Mouse (Mus musculus): ENCODE measurements around the gene Gm9747. TPM values are rescaled to one million over a fixed set of nuclear protein-coding genes. Genes with fewer than 3 reads are reported as not detected.

The Gm9747 gene
- total and polyA plus RNA-seq, 2 experiments = 0.05 TPM; not detected in 1

DNA sequence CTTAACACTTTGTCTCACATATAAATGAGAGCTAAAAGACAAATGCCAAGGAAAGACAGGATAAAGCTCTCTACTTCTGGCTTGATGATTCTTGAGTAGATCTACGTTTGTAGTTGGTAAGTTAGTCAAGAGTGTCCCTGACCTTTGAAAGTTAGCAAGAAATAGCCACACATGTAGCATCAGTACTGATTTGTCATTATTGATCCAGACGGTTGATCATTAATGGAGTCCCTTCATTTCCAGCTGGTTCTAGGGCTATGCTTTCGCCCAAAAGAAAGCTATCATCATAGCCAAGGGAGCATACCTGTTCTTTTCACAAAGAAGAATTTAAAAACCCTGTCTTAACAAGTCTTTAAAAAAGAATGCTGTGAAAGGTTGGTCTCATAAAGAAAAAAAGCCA, 1.7 kb downstream of the Gm9747 start:
- H3K27ac ChIP-seq (replicated peaks; ENCODE audit: insufficient read depth, low read depth, low read length) = peak overlapping the region; percentile 57
- WGBS = 26% methylated on average over 3 of the region's 3 CpGs

DNA sequence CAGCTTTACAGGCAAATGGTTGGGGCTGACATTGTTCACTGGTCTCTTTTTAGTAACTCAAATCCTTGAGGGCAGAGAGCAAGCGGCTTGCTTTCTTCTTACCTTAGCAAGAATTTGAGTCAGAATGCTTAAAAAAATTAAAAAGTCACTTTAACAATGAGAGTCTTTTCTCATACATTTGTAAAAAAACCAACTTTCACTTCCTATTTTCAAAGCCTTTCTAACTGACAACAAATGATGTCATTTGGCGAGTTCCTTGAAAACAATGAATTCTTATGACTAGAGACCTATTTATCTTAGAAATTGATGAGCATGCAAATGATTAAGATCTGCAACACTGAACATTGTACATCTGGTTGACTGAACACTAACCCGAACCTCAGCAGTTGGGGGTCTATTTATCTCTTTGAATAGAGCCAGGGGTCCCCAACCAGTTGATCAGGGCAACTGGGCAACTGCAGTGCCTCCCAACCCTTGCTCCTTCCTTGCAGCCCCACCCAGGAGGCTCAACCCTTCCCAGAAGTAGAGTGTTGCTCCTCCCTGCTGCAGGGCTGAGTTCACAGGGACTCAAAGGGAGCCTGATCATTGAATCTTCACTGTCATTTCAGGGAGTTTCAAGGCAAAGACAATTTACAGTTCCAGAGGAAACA, 2.7 kb downstream of the Gm9747 start:
- H3K27me3 ChIP-seq (ENCODE audit: control insufficient read depth, insufficient read depth, low read length) = no peaks in the 10 kb centered on the region
- H3K79me2 ChIP-seq (ENCODE audit: control insufficient read depth, insufficient read depth, low read length) = 0 out of 2 replicates have a peak, but pooled peaks cover 2% of the 10 kb centered on the region
- no peak for DNase-seq (ENCODE audit: extremely low read depth, low read depth, low spot score)
- peaks cover 38% of the 10 kb centered on the region for H3K4me1 ChIP-seq (ENCODE audit: control insufficient read depth, insufficient read depth, low read length)
- no peak overlapping the region for H3K9ac ChIP-seq (ENCODE audit: low read depth, low read length)
- TF ChIP-seq POLR2A (IDR thresholded peaks at IDR 0.05; ENCODE audit: extremely low read depth, insufficient read depth, low read length) = no peak
- no peak for TF ChIP-seq CTCF (IDR thresholded peaks at IDR 0.05; ENCODE audit: low read depth, low read length)
- H3K4me3 ChIP-seq (ENCODE audit: insufficient read depth, low read depth, low read length) = no peak overlapping the region
- H3K36me3 ChIP-seq (ENCODE audit: control insufficient read depth, insufficient read depth, low read length) = peaks cover 5% of the 10 kb centered on the region
- 69% methylated on average over 3 of the region's 3 CpGs for WGBS
- H3K27ac ChIP-seq (replicated peaks; ENCODE audit: insufficient read depth, low read depth, low read length) = peak overlapping the region; percentile 75

More for the DNA sequence above, 1.7 kb downstream of the Gm9747 start:
- Histone ChIP-seq H3K36me3 (ENCODE audit: control insufficient read depth, insufficient read depth, low read length) (peaks cover 5% of the 10 kb centered on the region), H3K27me3 (ENCODE audit: control insufficient read depth, insufficient read depth, low read length) (no peaks in the 10 kb centered on the region), H3K79me2 (ENCODE audit: control insufficient read depth, insufficient read depth, low read length) (0 out of 2 replicates have a peak, but pooled peaks cover 2% of the 10 kb centered on the region), H3K4me1 (ENCODE audit: control insufficient read depth, insufficient read depth, low read length) (peaks cover 32% of the 10 kb centered on the region), H3K9ac (ENCODE audit: low read depth, low read length) (no peak overlapping the region), H3K4me3 (ENCODE audit: insufficient read depth, low read depth, low read length) (no peak overlapping the region)
- DNase-seq (ENCODE audit: extremely low read depth, low read depth, low spot score) = peak; percentile 98
- TF ChIP-seq CTCF (IDR thresholded peaks at IDR 0.05; ENCODE audit: low read depth, low read length) (no peak), POLR2A (IDR thresholded peaks at IDR 0.05; ENCODE audit: extremely low read depth, insufficient read depth, low read length) (no peak)

DNA sequence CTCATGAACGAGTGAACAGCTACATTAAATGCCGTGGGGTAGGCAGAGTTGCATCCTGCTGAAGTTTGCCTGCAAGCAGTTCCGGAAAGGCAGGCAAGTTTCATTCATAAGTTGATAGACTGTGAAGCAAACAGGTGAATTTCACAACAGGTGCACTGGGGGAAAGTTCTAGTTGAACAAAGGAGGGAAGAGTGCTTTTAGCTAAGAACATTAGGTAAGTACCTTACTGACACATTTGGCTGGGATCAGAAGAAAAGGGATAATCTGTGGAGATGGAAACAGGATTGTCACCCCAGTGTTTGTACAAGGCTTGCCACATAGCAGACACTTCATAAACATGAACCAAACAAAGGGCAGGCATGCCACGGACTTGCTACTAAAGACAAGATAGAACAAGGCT, 5.3 kb downstream of the Gm9747 start:
- DNase-seq (ENCODE audit: extremely low read depth, low read depth, low spot score) = peak; percentile 95
- TF ChIP-seq POLR2A (IDR thresholded peaks at IDR 0.05; ENCODE audit: extremely low read depth, insufficient read depth, low read length) = no peak
- no peak for TF ChIP-seq CTCF (IDR thresholded peaks at IDR 0.05; ENCODE audit: low read depth, low read length)
- Histone ChIP-seq H3K27ac (replicated peaks; ENCODE audit: insufficient read depth, low read depth, low read length) (peak overlapping the region; percentile 60; the same call in 1 of the 2 replicates), H3K9ac (ENCODE audit: low read depth, low read length) (no peak overlapping the region), H3K27me3 (ENCODE audit: control insufficient read depth, insufficient read depth, low read length) (no peaks in the 10 kb centered on the region), H3K79me2 (ENCODE audit: control insufficient read depth, insufficient read depth, low read length) (peaks cover 4% of the 10 kb centered on the region; the same call in 1 of the 2 replicates), H3K4me1 (ENCODE audit: control insufficient read depth, insufficient read depth, low read length) (peaks cover 41% of the 10 kb centered on the region), H3K4me3 (ENCODE audit: insufficient read depth, low read depth, low read length) (no peak overlapping the region), H3K36me3 (ENCODE audit: control insufficient read depth, insufficient read depth, low read length) (peaks cover 5% of the 10 kb centered on the region)
- WGBS = 16% methylated on average over 4 of the region's 4 CpGs

GRCm38 (mm10) chr1:82239409-82240201, 6.7 kb downstream of the Gm9747 start:
- 13% methylated on average over 3 of the region's 3 CpGs for WGBS

DNA sequence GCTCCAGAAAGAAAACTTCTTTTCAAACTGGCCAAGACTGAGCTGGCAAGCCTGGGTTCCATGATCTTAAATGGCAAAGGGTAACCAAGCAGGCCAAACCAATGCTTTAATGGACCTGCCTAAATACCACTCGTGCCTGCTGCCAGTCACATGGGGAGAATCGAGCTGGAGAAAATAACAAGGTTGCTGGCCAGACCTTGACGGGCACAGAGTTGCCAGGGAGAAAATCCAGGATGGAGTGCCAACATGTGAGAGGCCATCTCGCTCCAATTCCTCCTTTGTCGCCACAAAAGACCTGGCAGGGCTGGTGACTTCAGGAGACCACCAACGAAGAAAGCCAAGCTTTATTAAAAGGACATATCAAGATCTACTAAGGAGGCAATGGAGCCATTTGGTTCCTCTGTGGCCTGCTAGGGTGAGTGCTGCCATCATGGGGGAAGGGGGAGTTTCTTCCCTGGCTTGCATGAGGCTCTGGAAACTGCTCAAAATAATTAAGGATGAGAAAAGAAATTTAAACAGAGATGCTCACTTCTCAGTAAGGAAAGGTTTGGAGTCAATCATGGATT, 10.4 kb downstream of the Gm9747 start:
- TF ChIP-seq POLR2A (IDR thresholded peaks at IDR 0.05; ENCODE audit: extremely low read depth, insufficient read depth, low read length) (no peak), CTCF (IDR thresholded peaks at IDR 0.05; ENCODE audit: low read depth, low read length) (no peak)
- peak; percentile 80 for DNase-seq (ENCODE audit: extremely low read depth, low read depth, low spot score)
- no peaks in the 10 kb centered on the region for H3K27me3 ChIP-seq (ENCODE audit: control insufficient read depth, insufficient read depth, low read length)
- H3K4me3 ChIP-seq (ENCODE audit: insufficient read depth, low read depth, low read length) = no peak overlapping the region
- H3K27ac ChIP-seq (replicated peaks; ENCODE audit: insufficient read depth, low read depth, low read length) = no peak overlapping the region
- peaks cover 8% of the 10 kb centered on the region; the same call in 1 of the 2 replicates for H3K79me2 ChIP-seq (ENCODE audit: control insufficient read depth, insufficient read depth, low read length)
- no peaks in the 10 kb centered on the region for H3K36me3 ChIP-seq (ENCODE audit: control insufficient read depth, insufficient read depth, low read length)
- no peak overlapping the region for H3K9ac ChIP-seq (ENCODE audit: low read depth, low read length)
- peaks cover 30% of the 10 kb centered on the region for H3K4me1 ChIP-seq (ENCODE audit: control insufficient read depth, insufficient read depth, low read length)
- 29% methylated on average over 6 of the region's 6 CpGs for WGBS

More at GRCm38 (mm10) chr1:82239409-82240201, 6.7 kb downstream of the Gm9747 start:
- Histone ChIP-seq H3K79me2 (ENCODE audit: control insufficient read depth, insufficient read depth, low read length) (peaks cover 2% of the 10 kb centered on the region; the same call in 1 of the 2 replicates), H3K27me3 (ENCODE audit: control insufficient read depth, insufficient read depth, low read length) (no peaks in the 10 kb centered on the region), H3K9ac (ENCODE audit: low read depth, low read length) (no peak overlapping the region), H3K4me3 (ENCODE audit: insufficient read depth, low read depth, low read length) (no peak overlapping the region), H3K36me3 (ENCODE audit: control insufficient read depth, insufficient read depth, low read length) (peaks cover 5% of the 10 kb centered on the region), H3K4me1 (ENCODE audit: control insufficient read depth, insufficient read depth, low read length) (peaks cover 40% of the 10 kb centered on the region), H3K27ac (replicated peaks; ENCODE audit: insufficient read depth, low read depth, low read length) (peak overlapping the region; percentile 63)
- DNase-seq (ENCODE audit: extremely low read depth, low read depth, low spot score) = peak; percentile 81
- TF ChIP-seq CTCF (IDR thresholded peaks at IDR 0.05; ENCODE audit: low read depth, low read length) = no peak
